Mouse (Mus musculus) brown adipose tissue, adult 24 weeks (tissue): ENCODE results near the gene Lrr1. TPM values are rescaled to one million over a fixed set of nuclear protein-coding genes. Genes with fewer than 3 reads are reported as not detected.

Experiments used
- H3K27ac ChIP-seq: fragments of 200-500 bp; replicated peaks from 2 replicates; pipeline ENCODE4 v1.5.1; 2012; ENCODE audit warnings: low read depth, mild to moderate bottlenecking, low read length
- H3K4me1 ChIP-seq: fragments of 200-500 bp; 2 replicates; pipeline ENCODE4 v1.6.1; 2012; ENCODE audit warnings: low read length, mixed read lengths; ENCODE audit not compliant: control insufficient read depth, insufficient read depth, insufficient read length
- H3K4me3 ChIP-seq: fragments of 200-500 bp; 2 replicates; pipeline ENCODE4 v1.5.1; 2012; ENCODE audit warnings: low read depth, mild to moderate bottlenecking, low read length, moderate library complexity; ENCODE audit not compliant: insufficient read depth
- polyA plus RNA-seq: library from polyadenylated mRNA; stranded (reverse); fragments of >200 nt; gene quantifications from 2 replicates; pipeline ENCODE4 v1.2.4, GENCODE M21; 2012; ENCODE audit not compliant: missing spikeins, insufficient read depth, insufficient read length

The Lrr1 gene
- polyA plus RNA-seq, 1 experiment, result not detected

GRCm38 (mm10) chr12:69204052-69204833 lies 35.6 kb downstream of the Lrr1 start, which contains the start of gene Gm49384:
TSS of gene Gm49384 (minus strand) at chr12:69204267.
- Histone ChIP-seq H3K27ac (no peak within 1 kb of the TSS), H3K4me1 (no peaks in the 10 kb centered on the region), H3K4me3 (no peak within 1 kb of the TSS)

DNA sequence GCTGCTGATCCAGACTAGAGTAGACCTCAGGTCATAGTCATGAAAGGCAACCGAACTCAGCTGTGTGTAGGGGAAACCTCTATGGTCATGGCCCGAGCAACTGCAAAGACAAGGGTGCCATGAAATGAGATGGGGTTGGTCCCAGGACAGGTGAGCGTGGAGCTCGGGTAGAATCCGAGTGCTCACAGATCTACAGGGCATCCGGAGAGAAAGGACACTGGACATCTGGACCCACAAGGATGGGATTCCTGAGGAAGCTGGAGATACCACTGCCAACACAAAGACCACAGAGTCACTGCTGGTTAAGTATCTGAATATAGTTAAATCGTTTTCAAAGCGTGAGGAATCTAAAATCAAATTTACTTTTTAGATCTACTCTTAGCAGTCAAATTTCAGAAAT lies 38.8 kb downstream of the Lrr1 start:
- Histone ChIP-seq H3K4me3 (no peak overlapping the region), H3K27ac (no peak overlapping the region), H3K4me1 (no peaks in the 10 kb centered on the region)

DNA sequence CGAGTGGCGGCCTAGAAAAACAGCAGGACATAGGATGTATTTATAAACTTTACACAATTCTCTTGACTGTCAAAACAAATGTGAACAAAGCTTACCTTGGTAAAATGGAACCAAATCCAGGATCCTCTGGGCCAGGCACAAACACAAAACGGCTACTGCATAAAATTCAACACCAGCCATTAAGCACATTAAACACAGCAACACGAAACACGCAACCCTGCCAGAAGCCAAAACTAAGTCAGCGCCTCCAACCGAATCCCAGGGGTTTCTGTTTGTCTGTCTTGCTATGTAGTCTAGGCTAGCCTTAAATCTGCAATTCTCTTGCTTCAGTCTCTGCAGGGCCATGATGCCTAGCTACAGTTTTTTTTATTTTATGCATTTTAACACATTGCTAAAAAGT lies 39.3 kb downstream of the Lrr1 start:
- Histone ChIP-seq H3K4me3 (no peak overlapping the region), H3K4me1 (no peaks in the 10 kb centered on the region), H3K27ac (no peak overlapping the region)

DNA sequence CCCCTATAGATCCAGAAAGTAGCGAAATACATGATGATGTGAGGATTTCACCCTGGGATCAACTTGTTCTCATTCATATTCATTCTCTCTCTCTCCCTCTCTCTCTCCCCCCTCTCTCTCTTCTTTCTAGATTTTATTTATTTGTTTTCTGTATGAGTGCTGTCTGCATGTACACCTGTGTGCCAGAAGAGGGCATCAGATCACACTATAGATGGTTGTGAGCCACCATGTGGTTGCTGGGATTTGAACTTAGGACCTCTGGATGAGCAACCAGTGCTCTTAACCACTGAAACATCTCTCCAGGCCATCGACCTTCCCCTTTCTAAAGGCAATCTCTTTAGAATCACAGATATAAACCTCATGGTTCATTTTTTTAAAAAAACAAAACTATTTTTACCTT lies 39.9 kb downstream of the Lrr1 start:
- Histone ChIP-seq H3K27ac (no peak overlapping the region), H3K4me3 (no peak overlapping the region), H3K4me1 (no peaks in the 10 kb centered on the region)

DNA sequence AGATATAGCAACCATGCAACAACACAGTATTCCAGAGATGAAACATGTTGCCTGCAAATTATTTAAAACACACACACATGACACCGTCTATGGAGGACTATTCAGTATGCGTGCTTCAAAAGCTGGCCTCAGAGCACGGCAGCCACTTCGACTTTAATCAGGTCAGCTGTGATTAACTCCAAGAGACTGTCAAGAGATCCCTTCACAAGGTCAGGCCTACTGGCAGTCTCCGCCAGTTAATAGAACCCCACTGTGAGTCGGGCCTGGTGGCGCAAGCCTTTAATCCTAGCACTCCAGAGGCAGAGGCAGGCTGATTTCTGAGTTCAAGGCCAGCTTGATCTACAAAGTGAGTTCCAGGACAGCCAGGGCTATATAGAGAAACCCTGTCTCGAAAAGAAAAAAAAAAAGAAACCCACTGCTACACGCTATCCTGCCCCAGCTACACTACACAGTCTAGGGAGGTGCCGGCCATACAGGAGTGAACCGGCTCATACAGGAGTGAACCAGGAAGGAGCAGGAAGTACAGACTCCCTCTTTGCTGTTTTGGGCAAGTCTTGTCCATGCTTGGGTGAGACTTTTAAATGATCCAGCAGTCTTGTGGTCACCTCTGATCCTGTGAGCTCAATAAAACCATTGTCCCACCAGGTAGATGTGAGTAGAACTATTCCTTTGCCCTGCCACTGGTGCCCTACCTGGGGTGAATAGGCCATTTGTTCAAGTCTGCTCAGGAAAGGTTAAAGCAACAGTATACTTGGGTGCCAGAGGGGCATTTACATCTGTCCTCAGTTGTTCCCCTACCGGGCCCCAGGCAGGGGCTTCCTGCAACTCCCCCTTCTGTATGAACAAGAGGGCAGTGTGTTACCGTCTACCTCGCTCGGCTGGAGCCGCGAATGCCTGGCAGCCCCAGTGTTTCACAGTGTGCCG lies 41.7 kb downstream of the Lrr1 start:
- Histone ChIP-seq H3K4me1 (no peaks in the 10 kb centered on the region; the same call in 1 of the 2 replicates), H3K4me3 (no peak overlapping the region), H3K27ac (no peak overlapping the region)

DNA sequence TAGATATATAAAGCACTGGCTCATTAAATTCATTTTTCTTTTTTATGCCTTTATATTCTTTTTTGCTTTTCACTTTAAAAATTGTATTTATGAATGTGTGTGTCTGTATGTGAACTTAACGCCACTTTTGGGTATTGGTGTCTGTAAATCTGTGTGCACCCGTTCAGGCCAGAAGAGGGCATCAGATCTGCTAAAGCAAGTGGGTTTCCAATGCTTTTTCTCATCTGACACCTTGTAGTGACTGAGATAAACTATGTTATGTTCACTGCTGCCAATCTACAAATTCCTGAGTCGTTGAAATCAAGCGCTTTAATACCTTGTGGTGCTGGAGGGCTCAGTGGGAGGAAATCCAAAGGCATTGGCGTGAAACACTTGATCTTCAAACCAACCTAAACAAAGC lies 42.4 kb downstream of the Lrr1 start:
- Histone ChIP-seq H3K4me1 (no peaks in the 10 kb centered on the region; the same call in 1 of the 2 replicates), H3K4me3 (no peak overlapping the region), H3K27ac (no peak overlapping the region)

DNA sequence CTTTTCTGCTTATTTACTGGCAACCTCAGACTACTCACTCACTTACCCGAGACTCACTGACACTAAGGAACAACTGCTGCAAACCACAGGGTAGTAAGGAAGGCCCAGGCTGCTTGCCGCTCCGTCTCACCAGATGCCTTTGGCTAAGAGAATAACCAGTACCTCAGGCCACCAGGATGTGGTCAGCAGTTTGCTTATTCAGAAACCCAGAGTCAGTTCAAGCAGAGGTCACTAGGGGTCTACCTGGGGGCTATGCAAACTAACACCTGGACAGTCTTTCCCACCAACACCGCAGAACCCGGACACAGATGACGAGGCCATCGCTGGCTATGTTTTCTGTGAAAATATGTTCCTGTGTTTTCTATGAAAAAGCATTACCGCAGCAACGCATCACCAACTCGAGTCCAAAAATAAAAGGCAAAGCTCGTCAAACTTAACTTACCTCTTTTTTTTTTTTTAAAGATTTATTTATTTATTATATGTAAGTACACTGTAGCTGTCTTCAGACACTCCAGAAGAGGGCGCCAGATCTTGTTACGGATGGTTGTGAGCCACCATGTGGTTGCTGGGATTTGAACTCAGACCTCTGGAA lies 44.7 kb downstream of the Lrr1 start:
- no peak overlapping the region for H3K4me3 ChIP-seq
- no peak overlapping the region for H3K27ac ChIP-seq
- H3K4me1 ChIP-seq, result no peaks in the 10 kb centered on the region; the same call in 1 of the 2 replicates

- no peaks in the 10 kb centered on the region; the same call in 1 of the 2 replicates for H3K4me1 ChIP-seq
- H3K4me3 ChIP-seq, result no peak overlapping the region
- H3K27ac ChIP-seq, result no peak overlapping the region
These were observed 45.8 kb downstream of the Lrr1 start for GRCm38 (mm10) chr12:69214393-69214792.

DNA sequence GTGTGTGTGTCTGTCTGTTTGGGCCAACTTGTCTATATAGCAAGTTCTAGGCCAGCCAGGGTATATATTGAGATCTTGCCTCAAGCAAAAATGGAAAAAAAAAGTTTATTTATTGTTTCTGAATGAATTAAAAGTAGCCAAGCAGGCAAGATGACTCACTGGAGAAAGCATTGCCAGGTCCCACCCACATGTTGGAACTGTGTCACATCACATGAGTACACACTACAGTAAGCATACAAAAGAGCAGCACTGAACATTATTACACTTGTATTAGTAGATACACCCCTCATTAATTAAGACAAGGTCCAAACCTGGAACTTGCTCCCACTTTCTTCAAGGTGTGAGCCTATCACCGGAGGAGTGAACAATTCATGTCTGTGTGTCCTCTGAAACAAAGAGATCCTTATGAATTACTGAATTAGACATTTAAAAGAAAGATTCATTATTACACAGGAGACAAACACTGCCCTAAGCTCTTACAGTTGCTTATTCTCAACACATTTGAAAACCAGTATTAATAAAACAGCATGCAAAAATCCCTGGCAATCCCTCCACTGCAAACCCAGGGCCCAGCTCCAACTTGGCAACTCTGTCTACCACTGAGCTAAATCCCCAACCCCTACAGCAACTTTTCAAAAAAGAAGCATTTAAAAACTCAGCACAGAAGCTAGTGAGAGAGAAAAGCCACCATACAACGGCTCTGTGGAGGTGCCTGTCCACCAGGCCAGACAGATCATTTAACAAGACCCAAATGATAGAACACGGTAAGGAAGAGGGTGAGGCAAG lies 46.6 kb downstream of the Lrr1 start:
- Histone ChIP-seq H3K4me3 (no peak overlapping the region), H3K27ac (no peak overlapping the region), H3K4me1 (no peaks in the 10 kb centered on the region; the same call in 1 of the 2 replicates)

- Histone ChIP-seq H3K4me1 (no peaks in the 10 kb centered on the region; the same call in 1 of the 2 replicates), H3K27ac (no peak overlapping the region), H3K4me3 (no peak overlapping the region)
These were observed 48.0 kb downstream of the Lrr1 start for GRCm38 (mm10) chr12:69216587-69216986.

GRCm38 (mm10) chr12:69220613-69221277 lies 52.1 kb downstream of the Lrr1 start:
- Histone ChIP-seq H3K27ac (no peak overlapping the region), H3K4me3 (no peak overlapping the region), H3K4me1 (no peaks in the 10 kb centered on the region)

- peak within 1 kb of the TSS; percentile 75 for H3K4me3 ChIP-seq
- H3K4me1 ChIP-seq, result no peaks in the 10 kb centered on the region
- H3K27ac ChIP-seq, result peak within 1 kb of the TSS; percentile 50
These were observed 59.3 kb downstream of the Lrr1 start, which contains the start of gene Pole2 for GRCm38 (mm10) chr12:69227776-69228466. TSS of gene Pole2 (minus strand) at chr12:69228195.
